Mouse (Mus musculus) retina, embryonic 14.5 days (tissue): ENCODE measurements around the gene Slc38a4.

ENCODE experiments used
- DNase-seq: peaks from one replicate; pipeline ENCODE4 v3.0.0-alpha.2; 2015; ENCODE audit warnings: low spot score

Slc38a4 gene

DNA sequence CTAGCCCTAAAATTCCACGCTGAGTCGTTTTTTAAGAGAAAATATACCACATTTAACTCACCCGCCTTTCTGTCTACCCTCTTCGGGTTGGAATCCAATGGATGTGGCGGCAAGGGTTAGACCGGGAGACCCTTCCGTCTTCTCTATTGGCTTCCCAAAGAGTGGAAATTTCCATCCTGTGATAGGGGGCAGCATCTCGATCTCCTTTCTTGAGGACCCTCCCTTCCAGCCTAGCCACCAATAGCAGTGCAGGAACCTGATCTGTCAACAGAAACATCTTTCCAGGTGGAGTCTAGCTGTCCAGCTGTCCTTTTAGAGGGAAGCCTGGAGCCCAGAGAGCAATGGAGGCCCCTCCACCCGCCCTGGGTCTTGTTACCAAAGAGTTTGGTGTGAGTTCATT lies at the start of gene Slc38a4:
TSS of gene Slc38a4 (minus strand) at position 163 of the 400 bp plus-strand sequence.
- peak; percentile 64 for DNase-seq

DNA sequence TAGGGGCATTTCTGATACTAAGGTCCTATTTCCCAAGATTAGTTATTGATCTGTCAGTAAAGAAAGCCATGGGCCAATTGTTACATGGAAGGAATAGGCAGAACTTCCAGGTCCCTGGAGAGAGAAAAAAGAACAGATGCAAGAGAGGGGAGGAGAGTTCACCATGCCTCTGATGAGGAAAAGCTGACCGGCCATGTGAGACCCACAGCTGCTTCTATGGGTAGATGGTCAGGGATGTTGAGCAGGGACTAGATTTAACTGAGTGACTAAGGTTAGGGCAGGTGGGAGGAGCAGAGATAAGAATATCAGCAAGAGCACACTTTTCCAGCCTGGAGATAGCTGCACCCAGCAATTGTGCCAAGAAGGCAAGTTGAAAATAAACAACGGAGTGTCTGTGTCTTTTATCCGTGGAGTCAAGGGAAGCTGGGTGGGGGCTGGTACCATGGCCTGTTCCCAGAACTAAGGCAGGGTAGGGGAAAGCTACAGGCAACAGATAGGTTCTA lies 49.2 kb upstream of the Slc38a4 start:
- no peak for DNase-seq

DNA sequence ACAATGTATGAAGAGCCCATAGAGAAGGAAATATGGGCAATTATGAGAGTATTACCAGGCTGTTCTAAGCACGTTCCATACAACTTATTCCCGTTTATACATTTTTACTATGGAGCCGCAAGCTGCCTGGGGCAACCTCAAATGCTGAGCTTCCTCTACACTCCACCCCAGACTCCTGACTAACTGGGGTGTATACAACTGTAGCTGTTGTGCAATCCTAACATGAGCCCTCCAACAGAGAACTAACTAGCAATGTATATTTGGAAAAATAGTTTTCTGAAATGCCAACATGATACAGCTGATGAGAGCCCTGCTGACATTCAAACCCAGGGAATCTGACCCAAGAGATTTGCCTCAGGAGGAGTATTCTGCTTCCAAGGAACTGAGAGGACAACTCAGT lies 48.3 kb upstream of the Slc38a4 start:
- no peak for DNase-seq

DNA sequence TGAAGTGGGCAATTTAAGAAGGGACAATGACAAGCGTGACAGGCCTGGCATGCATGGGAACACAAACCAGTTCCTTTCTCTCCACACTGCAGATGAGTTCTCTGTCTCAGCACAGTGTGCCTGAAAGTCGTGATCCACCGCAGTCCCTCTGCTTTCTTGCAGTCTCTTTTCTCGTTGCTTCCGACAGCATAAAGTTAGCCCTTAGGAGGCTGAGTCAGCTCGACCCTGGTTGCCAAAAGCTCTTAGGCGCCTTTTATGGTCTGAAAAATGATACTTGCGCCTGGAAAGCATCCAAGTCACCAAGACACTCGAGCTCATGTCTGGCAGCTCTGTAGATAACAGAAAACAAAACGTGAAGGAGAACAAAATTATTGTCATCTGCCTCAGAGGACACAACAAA lies 47.1 kb upstream of the Slc38a4 start:
- DNase-seq = no peak

DNA sequence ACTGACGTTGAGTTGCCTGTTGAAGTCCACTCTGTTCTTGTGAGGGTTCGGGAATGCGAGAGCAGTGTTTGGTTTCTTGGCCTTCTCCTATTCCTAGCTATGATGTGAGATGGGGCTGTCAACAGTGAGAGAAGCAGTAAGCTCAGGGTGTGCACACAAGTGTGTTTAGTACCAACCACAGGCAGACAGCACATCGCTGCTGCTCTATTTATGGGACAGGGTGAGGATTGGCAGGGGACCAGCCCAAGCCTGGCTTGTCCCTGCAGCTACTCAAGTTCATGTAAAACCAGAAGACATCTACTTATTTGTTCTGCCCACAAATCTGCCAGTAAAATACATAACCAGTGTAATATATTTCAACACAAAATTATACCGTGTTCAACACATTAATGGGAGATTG lies 46.4 kb upstream of the Slc38a4 start:
- DNase-seq = no peak

DNA sequence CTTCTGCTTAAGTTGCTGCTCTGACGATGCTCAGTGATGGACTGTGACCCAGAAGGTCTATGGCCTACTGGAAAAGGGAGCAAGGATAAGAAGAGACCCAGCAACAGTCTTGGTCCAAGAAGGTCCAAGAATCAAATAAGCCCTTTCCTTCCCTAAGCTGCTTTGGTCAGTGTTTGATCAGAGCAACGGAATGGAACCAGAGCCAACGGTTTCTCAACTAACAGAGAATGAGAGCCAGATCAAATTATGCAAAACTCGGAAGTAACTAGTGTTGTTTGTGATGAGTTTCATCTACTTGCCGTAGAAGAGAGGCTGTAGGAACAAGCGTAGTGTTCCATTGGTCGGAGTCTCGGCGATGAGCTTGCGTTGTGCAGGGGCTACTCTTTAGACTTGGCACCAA lies 43.3 kb upstream of the Slc38a4 start:
- no peak for DNase-seq

DNA sequence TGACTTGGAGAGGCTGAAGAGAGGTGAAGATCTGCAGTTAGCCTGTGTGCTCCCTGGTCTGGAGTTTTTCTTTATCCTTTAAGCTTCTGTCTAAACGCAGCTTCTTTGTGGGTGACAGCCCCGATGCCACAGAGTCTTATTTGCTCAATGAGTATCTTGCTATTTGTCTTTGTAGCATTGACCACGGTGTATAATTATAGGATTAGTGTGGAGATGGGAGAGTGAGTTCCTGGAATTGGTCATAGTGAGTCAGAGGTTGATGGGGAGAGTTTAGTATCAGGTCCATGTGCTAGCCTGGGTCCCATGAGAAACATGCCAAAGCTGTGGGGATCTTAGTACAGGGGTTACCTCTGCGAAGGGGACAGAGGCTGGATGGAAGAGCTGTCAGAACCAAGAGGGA lies 41.8 kb upstream of the Slc38a4 start:
- no peak for DNase-seq

DNA sequence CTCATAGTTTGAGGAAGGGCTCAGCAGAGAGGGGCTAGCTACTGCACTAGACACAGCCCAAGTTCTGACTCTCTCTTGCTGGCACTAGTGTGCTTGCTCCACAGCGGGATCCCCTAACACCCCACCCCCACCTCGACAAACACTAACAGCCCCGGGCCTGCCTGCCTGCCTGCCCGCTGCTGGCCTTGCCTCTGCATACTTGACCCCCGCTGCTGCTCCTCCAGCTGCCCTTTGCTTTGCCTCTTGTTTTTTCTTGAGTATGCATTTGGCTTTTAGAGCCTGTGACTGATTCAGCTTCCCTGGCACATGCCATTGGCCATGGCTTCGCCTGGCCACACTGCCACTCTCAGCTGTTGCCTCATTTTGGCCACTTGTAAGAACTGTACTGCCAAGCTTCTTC lies 33.8 kb upstream of the Slc38a4 start:
- peak; percentile 43 for DNase-seq

DNA sequence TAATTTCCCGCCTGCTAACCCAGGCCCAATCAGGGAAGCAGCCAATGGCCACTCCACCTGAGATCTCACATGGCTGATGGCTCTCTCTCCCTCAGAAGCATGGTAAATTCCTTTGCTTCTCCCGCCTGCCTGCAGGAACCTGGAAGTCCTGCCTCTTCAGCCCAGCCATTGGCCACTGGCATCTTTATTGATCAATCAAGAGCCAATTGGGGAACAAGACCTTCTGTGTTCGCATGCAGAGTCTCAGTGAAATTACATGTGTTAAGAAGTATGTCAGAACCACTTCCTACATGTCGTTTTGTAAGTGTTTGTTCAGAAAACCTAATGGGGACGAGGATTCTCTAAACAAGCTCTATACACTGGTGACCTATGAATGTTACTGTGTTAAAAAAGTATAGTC lies 30.1 kb upstream of the Slc38a4 start:
- peak; percentile 68 for DNase-seq

DNA sequence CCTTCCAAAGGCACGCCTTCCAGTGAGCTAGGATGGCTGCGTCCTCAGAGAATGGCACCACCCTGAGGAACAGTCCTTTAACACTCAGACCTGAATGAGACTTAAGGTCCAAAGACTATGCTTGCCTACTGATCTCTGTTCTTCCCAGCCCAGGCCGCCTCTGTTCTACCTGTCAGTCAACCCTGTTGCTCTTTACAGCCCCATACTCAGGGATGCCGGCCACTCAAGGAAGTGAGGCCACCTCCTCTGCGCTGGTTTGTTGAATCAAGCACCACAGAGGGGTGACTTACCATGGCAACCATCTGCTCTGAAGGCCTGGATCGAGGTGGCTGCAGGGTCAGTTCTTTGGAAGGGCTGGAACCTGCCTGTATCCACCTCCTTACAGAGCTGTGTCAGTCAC lies 21.9 kb upstream of the Slc38a4 start:
- DNase-seq = no peak

DNA sequence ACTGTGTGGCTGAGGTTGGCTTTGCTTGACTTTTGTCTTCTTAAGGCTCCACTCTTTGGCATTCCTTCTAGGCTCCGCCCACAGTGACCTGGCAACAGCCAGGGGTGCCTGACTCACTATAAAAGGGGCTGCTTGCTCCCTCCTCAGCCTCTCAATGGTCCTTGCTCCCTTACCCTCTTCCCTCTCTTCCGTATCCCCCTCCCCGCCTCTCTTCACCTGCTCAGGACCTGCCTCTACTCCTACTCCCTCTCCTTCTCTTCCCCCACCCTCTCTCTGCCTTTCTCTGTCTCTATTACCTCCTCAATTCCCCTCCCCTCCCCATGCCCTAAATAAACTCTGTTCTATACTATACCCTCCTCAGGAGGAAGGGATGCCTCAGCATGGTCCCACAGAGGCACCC lies 20.3 kb upstream of the Slc38a4 start:
- no peak for DNase-seq

DNA sequence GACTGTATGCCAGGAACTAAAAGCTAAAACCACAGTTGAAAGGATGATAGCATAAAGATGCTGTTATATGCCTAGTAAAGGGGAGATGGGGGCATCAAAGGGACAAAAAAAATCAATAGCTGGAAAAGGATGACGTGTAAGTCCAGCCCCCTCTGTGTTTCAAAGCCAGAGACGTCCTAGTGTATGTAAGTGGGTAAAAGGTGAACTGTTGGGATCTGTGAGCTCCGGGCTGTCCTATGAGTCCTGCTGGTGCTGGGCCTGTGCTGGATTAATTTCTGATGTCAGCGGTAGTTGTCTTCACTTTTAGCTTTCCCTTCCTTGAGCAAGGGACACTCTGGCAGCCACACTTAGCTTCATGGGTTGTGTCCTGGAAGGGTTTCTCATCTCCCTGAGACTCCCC lies 19.5 kb upstream of the Slc38a4 start:
- no peak for DNase-seq

DNA sequence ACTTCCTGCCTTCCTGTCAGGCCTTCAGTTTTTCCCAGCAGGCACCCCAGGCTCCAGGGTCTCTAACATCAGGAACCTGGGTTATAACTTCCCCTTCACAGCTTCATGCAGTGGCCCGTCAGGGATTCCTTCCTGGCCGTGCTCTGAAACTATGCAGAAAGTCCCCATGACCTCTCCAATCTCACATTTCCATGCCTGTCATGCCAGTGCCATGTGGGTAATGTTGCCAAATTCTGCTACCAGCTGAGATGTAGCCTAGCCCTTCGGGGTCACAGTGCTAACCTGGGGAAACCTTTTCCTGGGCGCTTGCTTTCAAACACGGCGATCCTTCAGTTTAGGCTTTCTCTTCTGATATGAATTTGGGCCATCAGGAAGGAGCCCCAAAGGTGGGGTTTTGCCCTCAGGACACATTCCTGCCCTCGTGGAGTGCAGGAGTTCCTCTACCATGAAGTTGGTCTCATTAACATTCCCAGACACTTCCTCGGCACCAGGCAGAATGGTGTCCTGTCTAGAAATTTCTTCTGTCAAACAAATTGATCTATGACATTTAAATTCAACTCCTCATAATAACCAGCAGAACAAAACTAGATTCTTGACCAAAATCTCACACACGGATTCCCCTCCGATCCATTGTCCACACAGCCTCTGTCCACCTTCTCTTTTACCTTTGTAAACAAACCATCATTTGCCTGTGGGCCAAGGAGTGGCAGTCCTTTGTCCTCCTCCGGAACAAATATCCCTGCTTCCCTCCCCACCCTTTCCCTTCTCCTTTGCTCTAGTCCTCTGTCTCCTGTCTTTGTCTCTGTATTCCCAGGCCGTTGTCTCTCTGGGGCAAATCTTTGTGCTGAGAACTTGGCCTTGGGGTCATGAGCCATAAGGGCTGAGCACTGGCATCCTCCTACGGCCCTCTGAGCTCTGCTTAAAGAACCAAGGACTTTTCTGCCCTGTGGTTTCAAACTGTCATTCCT lies 17.4 kb upstream of the Slc38a4 start:
- DNase-seq = no peak

DNA sequence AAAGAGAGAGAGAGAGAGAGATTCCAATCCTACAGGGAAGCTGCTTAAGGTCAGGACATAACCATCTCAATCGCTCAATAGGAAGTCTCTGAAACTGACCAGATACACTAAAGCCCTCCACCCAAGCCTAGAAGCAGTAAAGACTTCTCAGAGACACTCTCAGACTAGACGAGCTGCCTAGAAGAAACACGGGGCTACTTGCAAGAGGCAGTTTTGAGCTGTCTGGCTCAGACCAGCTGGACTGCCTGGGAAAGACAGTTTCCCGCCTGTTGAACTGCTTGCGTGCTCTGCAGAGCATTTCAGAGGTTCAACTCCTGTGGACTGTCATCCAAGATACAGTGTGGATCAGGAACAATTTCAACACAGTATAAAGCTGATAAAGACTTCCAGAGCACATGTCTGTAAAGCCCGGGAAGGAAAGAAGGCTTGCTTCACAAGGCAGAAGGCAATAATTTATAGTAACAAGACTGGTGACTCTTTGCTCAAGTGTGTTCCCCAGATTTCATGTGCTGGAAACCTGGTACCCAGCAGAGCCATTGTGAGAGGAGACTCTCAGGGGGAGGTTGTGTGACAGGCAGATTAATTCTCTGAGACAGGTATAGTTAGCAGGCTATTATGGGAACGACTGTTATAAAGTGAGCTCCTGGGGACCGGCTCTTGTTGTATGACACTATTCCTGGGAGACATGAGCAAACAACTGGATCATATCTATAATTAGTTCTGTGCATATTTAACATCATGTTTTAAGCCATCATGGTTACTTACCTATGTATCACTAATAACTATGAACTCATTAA lies 11.8 kb upstream of the Slc38a4 start:
- DNase-seq = no peak

DNA sequence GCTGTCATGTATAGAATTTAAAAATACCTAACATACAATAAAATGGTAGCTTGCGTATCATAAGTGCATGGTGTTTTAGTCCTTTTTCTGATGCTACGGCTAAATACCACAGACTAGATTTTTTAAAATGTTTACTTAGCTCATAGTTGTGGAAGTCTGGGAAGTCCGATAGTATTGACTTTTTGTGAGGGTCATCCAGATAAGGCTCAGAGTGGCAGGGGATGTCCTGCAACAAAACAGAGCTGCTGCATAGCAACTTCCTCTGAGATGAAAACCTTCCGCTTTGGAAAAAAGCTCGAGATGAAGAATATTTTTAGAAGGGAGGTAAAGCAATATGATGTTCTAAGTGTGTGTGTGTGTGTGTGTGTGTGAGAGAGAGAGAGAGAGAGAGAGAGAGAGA lies 11.2 kb upstream of the Slc38a4 start:
- no peak for DNase-seq

DNA sequence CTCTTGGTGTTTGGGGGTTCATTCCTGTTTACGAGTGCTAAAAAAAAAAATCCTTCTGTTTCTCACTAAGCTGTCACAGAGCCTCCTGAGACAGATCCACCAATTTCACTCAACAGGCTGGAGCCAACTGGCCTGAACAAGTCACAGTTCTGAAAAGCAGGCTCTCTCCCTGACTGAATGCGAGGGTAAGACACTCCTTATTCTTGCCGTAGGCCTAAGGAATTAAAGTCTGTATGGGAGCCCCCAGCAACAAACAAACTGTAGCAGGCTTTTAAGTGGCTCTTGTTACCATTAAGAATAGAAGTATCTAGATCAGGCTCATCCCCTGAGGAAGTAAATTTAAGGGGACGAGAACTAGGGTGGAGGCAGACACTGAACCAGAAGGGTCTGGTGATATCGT lies 7.5 kb upstream of the Slc38a4 start:
- DNase-seq = no peak

DNA sequence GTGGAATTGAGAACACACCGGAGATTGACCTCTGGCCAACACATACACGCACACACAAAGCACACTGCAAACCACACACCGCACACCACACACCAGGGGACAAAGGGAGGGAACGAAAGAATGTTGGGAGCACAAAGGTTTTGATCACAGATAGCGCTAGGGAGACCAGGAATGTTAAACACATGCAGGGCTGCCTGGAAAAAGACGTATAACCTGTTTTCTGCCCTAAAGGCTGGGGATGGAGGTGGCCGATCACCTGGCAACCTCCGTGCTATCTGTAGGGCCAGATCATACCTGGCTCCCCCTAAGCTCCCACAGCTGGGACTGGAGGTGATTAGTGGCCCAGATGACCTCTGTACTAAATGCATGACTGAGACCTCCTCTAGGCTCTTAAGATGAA lies 5.2 kb upstream of the Slc38a4 start:
- no peak for DNase-seq

DNA sequence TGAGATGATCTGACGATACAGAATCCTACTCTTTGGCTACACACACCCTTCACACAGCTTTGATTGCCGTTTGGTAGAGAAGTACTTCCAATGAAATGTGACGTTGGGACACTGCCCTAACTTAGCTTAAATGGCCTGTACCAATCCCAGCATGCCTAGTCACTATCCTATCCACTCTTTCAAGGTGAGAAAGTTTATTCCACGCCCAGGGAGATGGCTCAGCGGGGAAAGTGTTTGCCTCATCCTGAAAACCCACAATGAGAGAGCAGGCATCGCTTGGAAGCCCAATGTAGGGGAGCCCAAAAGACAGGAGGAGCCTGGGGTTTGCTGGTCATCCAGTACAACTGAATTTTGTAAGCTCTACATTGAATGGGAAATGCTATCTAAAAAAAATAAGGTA lies 4.8 kb upstream of the Slc38a4 start:
- no peak for DNase-seq

DNA sequence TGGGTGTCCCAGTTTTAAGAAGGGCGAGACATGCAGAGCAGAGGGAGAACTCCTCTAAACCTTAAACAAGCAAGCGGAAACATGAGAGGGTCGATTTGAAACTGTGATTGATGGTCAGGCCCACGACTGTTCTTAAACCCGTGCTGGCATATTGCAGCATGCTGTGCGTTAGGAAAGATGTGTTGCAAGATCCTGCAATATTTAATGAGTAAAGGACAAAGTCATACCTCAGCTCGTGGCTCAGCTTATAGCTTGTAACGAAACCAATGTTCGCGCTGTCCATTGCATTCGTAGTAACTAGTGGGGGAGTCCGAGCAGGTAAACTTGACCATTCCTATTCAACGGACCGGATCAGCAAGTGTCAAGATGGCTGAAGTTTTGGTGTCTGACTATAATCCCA lies 4.3 kb upstream of the Slc38a4 start:
- no peak for DNase-seq

DNA sequence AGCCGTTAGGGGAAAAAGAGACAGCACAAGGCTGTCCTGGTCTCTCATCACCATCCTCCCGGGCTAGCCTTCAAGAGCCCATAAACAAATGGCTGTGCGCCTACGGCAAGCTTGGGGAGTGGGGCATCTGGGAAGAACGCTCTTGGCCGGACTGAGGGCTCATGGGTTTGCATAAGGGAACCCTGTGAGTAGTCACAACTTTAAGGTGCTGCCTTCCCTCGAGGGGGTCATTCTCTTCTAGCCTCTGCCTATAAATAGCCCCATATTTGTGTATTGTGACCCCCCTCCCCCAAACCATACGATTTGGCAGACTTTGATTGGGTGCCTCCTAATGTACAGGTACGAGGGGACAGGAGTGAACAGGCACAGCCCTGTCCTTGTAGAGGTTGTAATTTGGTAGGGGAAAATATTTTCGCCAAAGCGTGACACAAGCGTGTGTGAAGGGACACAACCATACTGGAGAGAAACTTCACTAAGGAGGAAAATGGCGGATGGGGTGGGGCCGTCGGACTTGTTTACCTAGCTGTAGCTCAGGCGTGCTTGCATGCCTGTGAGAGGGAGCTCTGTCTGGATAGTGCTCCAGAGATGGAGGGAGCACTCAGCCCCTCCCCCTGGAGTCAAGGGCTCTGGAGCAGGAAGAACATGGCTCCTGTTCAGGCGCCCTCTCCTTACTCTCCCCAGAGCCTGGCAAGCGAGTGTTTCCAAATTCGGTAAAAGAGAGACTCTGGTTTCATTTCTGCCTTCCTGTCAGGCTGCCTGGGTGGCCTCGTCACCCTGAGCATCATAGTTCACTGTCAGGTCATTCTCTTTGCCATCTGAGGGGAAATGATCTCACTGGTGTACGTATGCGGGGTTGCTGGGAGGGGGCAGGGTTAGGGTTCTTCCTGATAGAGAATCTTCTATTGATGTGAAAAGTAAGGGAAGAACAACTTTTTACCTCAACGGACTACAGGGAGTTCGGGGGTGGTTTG lies 3.6 kb upstream of the Slc38a4 start:
- no peak for DNase-seq

DNA sequence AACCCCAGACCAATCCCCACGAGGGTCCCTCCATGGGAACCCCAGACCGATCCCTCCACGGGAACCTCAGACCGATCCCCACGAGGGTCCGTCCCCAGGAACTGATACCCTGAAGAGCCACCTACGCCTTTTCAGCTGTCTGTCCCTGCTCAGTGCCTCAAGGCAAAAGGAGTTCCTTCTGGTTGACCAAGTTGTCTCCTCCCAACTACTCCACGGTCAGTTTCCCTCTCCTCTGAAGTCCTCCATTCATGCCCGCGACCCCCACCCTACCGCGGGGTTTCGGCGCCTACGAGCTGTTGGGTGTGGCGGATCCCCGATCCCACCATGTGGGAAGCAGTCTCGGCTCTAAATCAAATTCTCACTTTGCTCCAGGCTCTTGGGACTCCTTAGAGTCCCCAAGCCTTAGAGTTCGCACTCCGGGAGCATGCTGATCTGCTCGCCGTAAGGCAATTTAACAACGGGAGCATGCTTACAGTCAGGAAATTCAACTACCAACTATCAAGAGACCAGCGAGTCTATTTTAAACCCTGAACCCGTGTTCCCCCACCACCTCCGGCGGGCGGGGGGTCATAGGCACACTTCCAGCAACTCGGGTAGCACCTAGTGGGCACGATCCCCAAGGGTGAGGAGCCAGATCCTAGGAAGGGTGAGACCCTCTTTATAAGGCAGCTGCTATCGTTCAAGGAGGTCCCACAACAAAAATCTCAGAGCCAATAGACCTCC lies 828 bp downstream of the Slc38a4 start:
- peak; percentile 22 for DNase-seq
